Mouse (Mus musculus) lung, embryonic 14.5 days (tissue): ENCODE data around the gene Chka. TPM values are rescaled to one million over a fixed set of nuclear protein-coding genes. Genes with fewer than 3 reads are reported as not detected.
A peak's percentile ranks its signal among the peaks of the same experiment; 100 is the strongest.

Experiments used
- ATAC-seq: fragments of 200-750 bp; cut with Nextera tagmentation; 2 replicates; pipeline ENCODE4 v1.8.0; 2017; ENCODE audit warnings: mild to moderate bottlenecking, moderate TSS enrichment, moderate library complexity; ENCODE audit not compliant: insufficient read depth
- DNase-seq: peaks from one replicate; pipeline ENCODE4 v3.0.0-alpha.2; 2015
- H3K27ac ChIP-seq: fragments of 300-500 bp; sonication (generic); 2 replicates; pipeline ENCODE4 v1.5.1; 2014; ENCODE audit warnings: low read depth, mild to moderate bottlenecking, moderate library complexity
- H3K27me3 ChIP-seq: fragments of 300-500 bp; sonication (generic); 2 replicates; pipeline ENCODE4 v1.6.1; 2014; ENCODE audit warnings: low read length, control low read depth; ENCODE audit not compliant: insufficient read depth
- H3K36me3 ChIP-seq: fragments of 300-500 bp; sonication (generic); 2 replicates; pipeline ENCODE4 v1.6.1; 2014; ENCODE audit warnings: control low read depth; ENCODE audit not compliant: insufficient read depth
- H3K4me1 ChIP-seq: fragments of 300-500 bp; sonication (generic); 2 replicates; pipeline ENCODE4 v1.6.1; 2014; ENCODE audit warnings: antibody characterized with exemption, control low read depth; ENCODE audit not compliant: insufficient read depth
- H3K4me2 ChIP-seq: fragments of 300-500 bp; sonication (generic); 2 replicates; pipeline ENCODE4 v1.6.1; 2014; ENCODE audit warnings: mild to moderate bottlenecking
- H3K4me3 ChIP-seq: fragments of 300-500 bp; sonication (generic); 2 replicates; pipeline ENCODE4 v1.5.1; 2014; ENCODE audit warnings: low read depth, low read length
- H3K9ac ChIP-seq: fragments of 300-500 bp; sonication (generic); 2 replicates; pipeline ENCODE4 v1.6.1; 2014
- H3K9me3 ChIP-seq: fragments of 300-500 bp; sonication (generic); 2 replicates; pipeline ENCODE4 v1.6.1; 2016; ENCODE audit warnings: low read depth, low read length, control low read depth
- CTCF ChIP-seq: IDR thresholded peaks from 2 replicates; pipeline ENCODE4 v1.5.1; 2016; ENCODE audit warnings: antibody characterized with exemption, low read depth
- WGBS: fragments of 180-500 bp; shearing (Covaris S2); extraction: QIAGEN DNeasy Blood & Tissue Kit; methylation state at CpG from one replicate; pipeline ENCODE4 v1.1.7; 2014; 5-methylcytosine and 5-hydroxymethylcytosine counted together
- polyA plus RNA-seq: library from polyadenylated mRNA; unstranded; fragments of >200 nt; fragmentation: Nextera tagmentation; extraction: Ambion mirVana; gene quantifications from 2 replicates; pipeline ENCODE4 v1.2.1, GENCODE M21; 2014

Gene Chka
- polyA plus RNA-seq, 1 experiment from 2014 or later, result 63.0 TPM

DNA sequence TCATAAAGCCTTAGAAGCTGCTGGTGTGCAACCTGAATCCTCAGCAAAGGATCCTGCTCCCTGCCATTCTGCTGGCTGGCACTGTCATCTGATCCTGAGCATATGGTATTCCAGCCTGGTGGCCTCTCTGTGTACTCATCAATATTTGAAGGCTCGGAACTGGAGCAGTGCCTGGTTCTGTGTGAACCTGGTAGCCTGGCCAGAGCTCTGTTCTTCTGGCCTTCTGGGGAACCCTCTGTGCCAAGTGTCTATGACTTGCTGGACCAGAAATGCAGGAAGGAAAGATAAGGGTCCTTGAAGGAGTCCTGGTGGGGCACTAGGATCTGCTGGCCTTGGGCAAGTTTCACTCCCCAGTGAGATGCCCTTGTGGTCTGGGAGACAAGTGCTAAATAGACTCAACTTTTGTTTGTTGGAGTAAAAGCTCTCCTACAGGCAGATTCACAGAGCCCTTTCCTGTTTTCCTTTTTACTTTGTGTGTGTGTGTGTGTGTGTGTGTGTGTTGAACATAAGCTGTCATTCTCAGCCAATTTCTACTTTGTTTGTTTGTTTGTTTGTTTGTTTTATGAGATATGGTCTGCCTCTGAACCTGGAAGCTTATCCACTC lies 5.7 kb upstream of the Chka start:
- ATAC-seq, result no peak
- DNase-seq, result no peak
- Histone ChIP-seq H3K4me3 (no peak overlapping the region), H3K36me3 (no peaks in the 10 kb centered on the region), H3K27ac (no peak overlapping the region), H3K9ac (no peak overlapping the region), H3K4me1 (0 out of 2 replicates have a peak, but pooled peaks cover under 1% of the 10 kb centered on the region), H3K9me3 (no peaks in the 10 kb centered on the region), H3K4me2 (no peak overlapping the region), H3K27me3 (no peaks in the 10 kb centered on the region)
- TF ChIP-seq CTCF, result no peak
- WGBS, result 59% methylated on average over 1 of the region's 1 CpGs

DNA sequence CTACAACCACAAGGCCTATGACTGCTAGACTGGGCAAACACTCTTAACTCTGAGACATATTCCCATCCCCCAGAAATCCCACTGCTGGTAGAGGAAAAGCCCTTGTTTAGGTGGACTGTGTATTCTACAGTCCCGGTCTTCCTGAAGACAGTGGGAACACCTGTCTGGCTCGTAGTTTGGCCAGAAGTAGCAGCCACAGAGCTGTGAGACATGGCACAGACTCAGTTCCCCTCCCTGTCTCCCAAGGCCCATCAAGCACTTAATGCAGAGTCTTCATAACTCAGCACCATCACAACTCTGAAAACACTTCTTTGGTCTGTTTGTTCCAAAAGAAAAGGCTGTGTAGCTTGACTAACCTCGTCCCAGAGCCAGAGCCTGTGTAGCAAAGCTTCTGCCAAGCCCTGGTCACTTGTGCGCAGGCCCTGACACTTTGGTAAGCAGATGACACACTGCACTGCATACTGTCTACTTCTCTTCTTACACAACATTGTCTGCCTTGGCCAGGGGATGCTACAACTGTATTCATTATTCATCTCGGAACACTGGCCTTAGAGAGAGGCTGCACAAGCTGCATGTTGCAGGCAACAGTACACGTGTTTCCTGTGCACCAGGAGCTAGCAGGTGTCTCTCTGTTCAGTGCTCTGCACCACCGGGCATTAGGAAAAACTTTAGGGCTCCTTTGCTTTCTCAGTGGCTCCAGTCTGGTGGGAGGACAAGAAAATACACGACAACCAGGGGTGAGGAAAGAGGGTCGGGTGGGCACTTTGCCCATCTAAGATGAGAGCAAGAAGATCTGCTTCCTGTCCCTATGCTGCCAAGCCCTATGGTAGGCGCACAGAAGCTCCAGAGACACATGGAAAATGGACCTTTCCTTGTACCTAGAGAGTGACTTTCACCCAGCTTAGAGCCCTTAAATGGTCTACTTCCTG lies 4.6 kb upstream of the Chka start:
- H3K9ac ChIP-seq, result no peak overlapping the region
- H3K4me2 ChIP-seq, result no peak overlapping the region
- ATAC-seq (no peak), DNase-seq (no peak)
- H3K4me3 ChIP-seq, result no peak overlapping the region
- no peaks in the 10 kb centered on the region for H3K9me3 ChIP-seq
- no peaks in the 10 kb centered on the region for H3K36me3 ChIP-seq
- WGBS, result 78% methylated on average over 10 of the region's 10 CpGs
- 0 out of 2 replicates have a peak, but pooled peaks cover 3% of the 10 kb centered on the region for H3K4me1 ChIP-seq
- TF ChIP-seq CTCF, result no peak
- H3K27ac ChIP-seq, result peak overlapping the region; percentile 48; the same call in 1 of the 2 replicates
- H3K27me3 ChIP-seq, result no peaks in the 10 kb centered on the region

DNA sequence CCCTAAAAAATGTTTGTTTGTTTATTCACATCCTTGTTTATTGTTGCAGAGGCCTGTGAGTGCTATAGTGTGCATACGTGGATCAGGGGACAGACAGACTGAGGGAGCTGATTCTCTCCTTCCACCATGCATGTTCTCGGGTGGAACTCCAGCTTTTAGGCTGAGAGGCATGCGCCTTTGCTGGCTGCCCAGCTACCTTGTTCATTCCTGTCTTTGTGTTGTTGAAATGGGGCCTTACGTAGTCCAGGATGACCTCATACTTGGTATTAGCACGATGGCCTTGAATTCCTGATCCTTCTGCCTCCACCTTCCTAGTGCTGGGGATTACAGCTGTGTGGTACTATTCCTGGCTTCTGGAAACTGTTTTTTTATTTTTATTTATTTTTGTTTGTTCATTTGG lies 3.9 kb upstream of the Chka start:
- Histone ChIP-seq H3K9me3 (no peaks in the 10 kb centered on the region), H3K27ac (no peak overlapping the region), H3K4me3 (no peak overlapping the region), H3K9ac (no peak overlapping the region), H3K4me1 (0 out of 2 replicates have a peak, but pooled peaks cover 3% of the 10 kb centered on the region), H3K27me3 (no peaks in the 10 kb centered on the region), H3K4me2 (no peak overlapping the region), H3K36me3 (no peaks in the 10 kb centered on the region)
- WGBS, result 73% methylated on average over 5 of the region's 5 CpGs
- DNase-seq, result no peak
- TF ChIP-seq CTCF, result no peak
- no peak for ATAC-seq

DNA sequence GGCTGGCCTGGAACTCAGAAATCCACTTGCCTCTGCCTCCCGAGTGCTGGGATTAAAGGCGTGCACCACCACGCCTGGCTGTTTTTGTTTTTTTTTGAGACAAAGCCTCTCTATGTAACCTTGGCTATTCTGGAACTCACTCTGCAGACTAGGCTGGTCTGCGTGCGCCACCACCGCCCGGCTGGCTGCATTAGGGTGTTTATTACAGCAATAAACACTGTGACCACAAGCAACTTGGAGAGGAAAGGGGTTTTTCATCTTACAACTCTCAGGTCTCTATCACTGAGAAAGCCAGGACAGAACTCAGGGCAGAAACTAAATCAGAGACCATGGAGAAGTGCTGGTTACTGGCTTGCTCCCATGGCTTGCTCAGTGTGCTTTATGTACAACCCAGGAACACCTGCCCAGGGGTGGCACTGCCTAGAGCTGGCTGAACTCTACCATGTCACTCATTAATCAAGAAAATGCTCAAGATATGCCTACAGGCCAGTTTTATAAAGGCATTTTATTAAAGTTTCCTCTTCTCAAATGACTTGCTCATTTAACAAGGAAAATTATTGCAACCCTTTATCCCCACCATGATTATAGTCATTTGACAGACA lies 3.3 kb upstream of the Chka start:
- Histone ChIP-seq H3K27ac (no peak overlapping the region), H3K27me3 (no peaks in the 10 kb centered on the region), H3K4me2 (no peak overlapping the region), H3K9ac (no peak overlapping the region), H3K4me1 (peaks cover 7% of the 10 kb centered on the region), H3K36me3 (no peaks in the 10 kb centered on the region), H3K4me3 (no peak overlapping the region), H3K9me3 (no peaks in the 10 kb centered on the region)
- DNase-seq, result no peak
- TF ChIP-seq CTCF, result no peak
- no peak for ATAC-seq
- WGBS, result 77% methylated on average over 7 of the region's 7 CpGs

DNA sequence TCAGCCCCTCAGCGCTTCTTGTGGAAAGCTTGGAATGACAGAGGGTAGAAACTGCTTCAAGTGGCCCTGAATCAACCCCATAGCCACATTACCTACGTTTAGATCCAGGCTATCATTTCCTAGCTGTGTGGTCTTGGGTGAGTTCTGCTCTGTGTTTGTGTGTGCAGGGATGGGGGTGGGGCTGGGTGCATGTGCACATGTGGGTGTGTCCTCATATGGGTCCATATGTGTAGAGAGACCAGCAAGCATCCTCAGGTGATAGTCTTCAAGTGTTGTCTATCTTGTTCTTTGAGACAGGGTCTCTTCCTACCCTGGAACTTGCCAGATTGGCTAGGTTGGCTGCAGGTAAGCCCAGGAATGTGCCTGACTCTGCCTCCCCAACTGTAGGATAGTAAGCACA lies 2.3 kb upstream of the Chka start:
- Histone ChIP-seq H3K27ac (no peak overlapping the region), H3K4me2 (no peak overlapping the region), H3K4me3 (no peak overlapping the region), H3K9me3 (no peaks in the 10 kb centered on the region), H3K9ac (no peak overlapping the region), H3K4me1 (peaks cover 14% of the 10 kb centered on the region), H3K27me3 (no peaks in the 10 kb centered on the region), H3K36me3 (no peaks in the 10 kb centered on the region)
- TF ChIP-seq CTCF, result no peak
- no peak for DNase-seq
- 88% methylated on average over 2 of the region's 2 CpGs for WGBS
- no peak for ATAC-seq

DNA sequence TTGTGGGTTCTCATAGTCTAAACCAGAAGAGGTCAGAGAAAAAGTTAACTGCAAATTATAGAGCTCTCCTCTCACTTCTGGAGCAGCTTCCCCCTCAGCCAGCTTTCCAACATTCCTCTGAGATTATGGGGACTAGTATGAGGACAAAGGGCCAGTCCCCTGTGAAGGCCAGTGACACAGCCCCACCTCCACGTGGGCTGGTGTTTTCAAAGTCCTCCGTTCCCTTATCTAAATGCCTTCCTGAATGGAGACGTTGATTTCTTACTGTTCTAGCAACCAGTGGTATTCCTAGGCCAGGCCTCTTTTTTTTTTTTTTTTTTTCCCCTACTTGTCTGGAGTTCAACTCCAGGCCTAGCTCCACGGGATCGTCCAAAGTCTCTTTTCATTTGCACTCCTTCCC lies 1.5 kb upstream of the Chka start:
- Histone ChIP-seq H3K9me3 (no peaks in the 10 kb centered on the region), H3K27ac (no peak overlapping the region), H3K36me3 (no peaks in the 10 kb centered on the region), H3K4me3 (no peak overlapping the region), H3K27me3 (no peaks in the 10 kb centered on the region), H3K4me1 (peaks cover 14% of the 10 kb centered on the region), H3K4me2 (no peak overlapping the region), H3K9ac (no peak overlapping the region)
- WGBS, result 35% methylated on average over 5 of the region's 5 CpGs
- ATAC-seq (no peak), DNase-seq (peak; percentile 14)
- TF ChIP-seq CTCF, result no peak
